Mouse (Mus musculus) erythroblast, embryonic 14.5 days (primary cell): Measurements from ENCODE around the gene Kcnma1.

ENCODE experiments used
- GATA1 ChIP-seq: IDR thresholded peaks from 2 replicates; pipeline ENCODE4 v1.6.1; 2012; ENCODE audit warnings: low read length, inconsistent platforms, mixed read lengths
- TAL1 ChIP-seq: IDR thresholded peaks from 3 replicates; pipeline ENCODE4 v1.6.1; 2012; ENCODE audit warnings: low read length, inconsistent platforms, mixed read lengths

- TF ChIP-seq GATA1 (no peak), TAL1 (no peak)
Measured at GRCm38 (mm10) chr14:23759626-23760025, 254.7 kb downstream of the Kcnma1 start.
